Mouse (Mus musculus) skeletal muscle tissue, adult 2 months (tissue): ENCODE data around the gene Espl1.
A peak's percentile ranks its signal among the peaks of the same experiment; 100 is the strongest.
"Not testable (repeated sequence)": the region's sequence is repeated elsewhere in the genome, so short reads cannot be mapped to it uniquely, and the experiment has no call there.

Source experiments
- DNase-seq: peaks from one replicate; pipeline ENCODE4 v3.0.0-alpha.2; 2012; ENCODE audit warnings: low read depth, low spot score

Espl1 gene

GRCm38 (mm10) chr15:102335254-102335653 lies 39.2 kb downstream of the Espl1 start:
- DNase-seq, result no peak

GRCm38 (mm10) chr15:102335925-102336324 lies 39.9 kb downstream of the Espl1 start:
- not testable (repeated sequence) for DNase-seq

GRCm38 (mm10) chr15:102336946-102337345 lies 40.9 kb downstream of the Espl1 start:
- no peak for DNase-seq

GRCm38 (mm10) chr15:102339612-102340011 lies 43.5 kb downstream of the Espl1 start:
- no peak for DNase-seq

- DNase-seq, result no peak
Observed at GRCm38 (mm10) chr15:102341580-102341979, 45.5 kb downstream of the Espl1 start.

- DNase-seq, result no peak
Observed at GRCm38 (mm10) chr15:102344490-102344889, 48.4 kb downstream of the Espl1 start.

GRCm38 (mm10) chr15:102346444-102346843 lies 50.4 kb downstream of the Espl1 start:
- no peak for DNase-seq

- peak; percentile 95 for DNase-seq
Observed at GRCm38 (mm10) chr15:102350138-102350941, 54.3 kb downstream of the Espl1 start, which contains the start of gene Aaas. Gene Aaas (minus strand): TSS chr15:102350771.

- DNase-seq, result no peak
Observed at GRCm38 (mm10) chr15:102350942-102351291, 54.9 kb downstream of the Espl1 start.

- no peak for DNase-seq
Observed at GRCm38 (mm10) chr15:102352177-102352576, 56.1 kb downstream of the Espl1 start.

- no peak for DNase-seq
Observed at GRCm38 (mm10) chr15:102353986-102354385, 57.9 kb downstream of the Espl1 start.

- no peak for DNase-seq
Observed at GRCm38 (mm10) chr15:102355134-102355870, 59.2 kb downstream of the Espl1 start.

GRCm38 (mm10) chr15:102355871-102356441 lies 59.9 kb downstream of the Espl1 start:
- DNase-seq, result no peak

- DNase-seq, result no peak
Observed at GRCm38 (mm10) chr15:102356501-102357325, 60.6 kb downstream of the Espl1 start.

GRCm38 (mm10) chr15:102358126-102358525 lies 62.1 kb downstream of the Espl1 start:
- no peak for DNase-seq

- DNase-seq, result no peak
Observed at GRCm38 (mm10) chr15:102358834-102359233, 62.8 kb downstream of the Espl1 start.

- DNase-seq, result no peak
Observed at GRCm38 (mm10) chr15:102362648-102363047, 66.6 kb downstream of the Espl1 start.

- DNase-seq, result no peak
Observed at GRCm38 (mm10) chr15:102364678-102365077, 68.6 kb downstream of the Espl1 start.

GRCm38 (mm10) chr15:102366238-102366637 lies 70.2 kb downstream of the Espl1 start:
- no peak for DNase-seq

- DNase-seq, result no peak
Observed at GRCm38 (mm10) chr15:102366733-102367344, 70.8 kb downstream of the Espl1 start, which contains the start of gene Sp7. Gene Sp7 (minus strand): TSS chr15:102367182.

GRCm38 (mm10) chr15:102369972-102370371 lies 73.9 kb downstream of the Espl1 start:
- no peak for DNase-seq
